Mouse (Mus musculus) cerebellum, adult 11 months (tissue): ENCODE measurements around the gene Gpr137c.

ENCODE experiments used
- DNase-seq: peaks from one replicate; pipeline ENCODE4 v3.0.0; 2022

The Gpr137c gene

DNA sequence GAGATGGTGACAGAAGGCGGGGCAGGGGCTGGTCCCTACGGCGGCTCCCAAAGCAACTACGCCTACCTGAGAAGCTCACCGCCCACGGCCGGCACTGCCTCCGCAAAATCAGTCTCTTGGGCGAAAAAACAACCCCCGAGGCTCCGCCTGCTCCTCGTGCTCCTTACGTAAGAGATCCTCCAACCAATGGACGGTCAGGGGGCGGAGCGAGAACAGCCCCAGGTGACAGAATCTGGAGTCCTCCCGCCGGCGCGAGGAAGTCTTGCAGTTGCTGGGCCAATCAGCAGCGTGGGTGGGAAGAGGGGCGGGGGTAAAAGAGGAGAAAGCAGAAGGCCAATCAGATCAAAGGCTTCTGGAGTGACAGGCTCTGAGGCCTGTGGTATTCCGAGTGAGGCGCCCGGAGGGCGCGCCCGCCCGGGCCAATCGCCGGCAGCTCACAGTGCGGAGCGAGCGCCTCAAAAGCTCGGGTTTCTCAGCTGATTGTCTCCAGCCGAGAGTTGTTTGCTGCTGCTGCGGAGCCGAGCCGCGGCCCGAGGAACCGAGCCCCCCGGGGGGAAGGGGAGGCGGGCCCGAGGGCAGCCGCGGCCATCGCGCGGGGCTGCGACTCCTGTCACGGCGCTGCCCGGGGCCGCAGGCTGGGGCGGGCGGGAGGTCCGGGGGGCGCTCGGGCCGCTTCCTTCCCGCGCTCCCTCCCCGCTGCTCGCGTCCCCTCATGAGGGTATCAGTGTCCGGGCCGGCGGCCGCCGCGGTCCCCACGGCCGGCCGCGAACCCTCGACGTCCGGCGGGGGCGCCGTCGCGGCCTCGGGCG, at the start of gene Gpr137c:
Gpr137c (plus strand) TSS at position 437 of the 809 bp plus-strand sequence.
- DNase-seq: peak; percentile 99

DNA sequence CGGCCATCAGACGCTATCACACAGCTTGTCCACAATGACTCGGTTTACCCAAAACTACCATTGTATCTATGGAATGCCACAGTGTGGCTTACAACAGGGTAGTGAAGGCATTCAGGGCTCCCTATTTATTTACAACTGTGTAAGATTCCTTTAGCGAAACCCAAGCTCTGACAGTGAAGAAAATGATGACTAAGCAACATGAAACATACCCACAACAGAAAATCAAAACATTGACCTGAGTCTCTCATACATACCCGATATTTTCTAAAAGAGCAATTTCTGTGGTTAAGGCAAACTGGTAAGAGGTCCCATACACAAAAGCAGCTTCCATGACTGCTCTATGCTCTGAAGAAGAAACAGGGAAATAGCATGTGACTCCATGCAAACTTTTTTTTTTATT, 47.3 kb upstream of the Gpr137c start:
- DNase-seq: no peak

- DNase-seq: no peak
These were observed 44.3 kb upstream of the Gpr137c start for GRCm38 (mm10) chr14:45175012-45175740.

DNA sequence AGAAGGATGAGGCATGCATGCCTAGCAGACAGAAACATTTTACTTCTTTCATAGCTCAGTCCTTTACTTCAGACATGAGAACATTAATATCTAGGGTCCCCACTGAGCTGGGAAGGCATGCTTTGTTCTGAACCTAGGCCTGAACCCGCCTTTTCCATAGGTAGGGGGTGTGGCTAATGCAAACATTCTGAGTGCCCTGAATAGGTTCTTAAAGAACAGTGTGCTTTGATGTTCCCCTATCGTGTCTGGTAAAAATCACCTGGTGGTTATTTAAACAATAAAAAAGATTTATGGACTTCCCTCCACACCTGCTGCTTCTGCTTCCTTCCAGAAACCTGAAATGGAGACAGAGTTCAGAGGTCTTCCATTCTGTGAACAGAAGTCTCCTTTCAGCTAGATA, 40.3 kb upstream of the Gpr137c start:
- DNase-seq: no peak

DNA sequence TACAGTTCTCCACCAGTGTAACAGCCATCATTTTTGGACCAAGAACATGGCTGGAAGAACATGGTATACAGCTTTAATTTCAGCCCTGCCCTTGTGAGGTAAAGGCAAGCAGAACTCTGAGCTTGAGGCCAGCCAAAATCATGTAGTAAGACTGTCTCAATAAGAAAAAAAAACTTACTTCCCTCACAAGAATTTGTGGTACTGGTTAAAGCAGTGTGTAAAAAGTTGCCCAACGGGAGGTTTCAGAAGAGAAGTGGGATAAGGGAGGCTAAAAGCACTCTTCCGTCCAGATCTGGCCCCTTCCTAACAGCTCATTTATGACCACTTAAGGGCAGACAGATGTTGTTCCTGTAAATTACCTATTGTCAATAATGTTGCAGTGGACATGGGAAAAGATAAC, 39.9 kb upstream of the Gpr137c start:
- no peak for DNase-seq

- no peak for DNase-seq
These were observed 37.9 kb upstream of the Gpr137c start for GRCm38 (mm10) chr14:45181611-45182010.

GRCm38 (mm10) chr14:45190999-45191398, 28.5 kb upstream of the Gpr137c start:
- DNase-seq: no peak

GRCm38 (mm10) chr14:45200607-45201006, 18.9 kb upstream of the Gpr137c start:
- no peak for DNase-seq

DNA sequence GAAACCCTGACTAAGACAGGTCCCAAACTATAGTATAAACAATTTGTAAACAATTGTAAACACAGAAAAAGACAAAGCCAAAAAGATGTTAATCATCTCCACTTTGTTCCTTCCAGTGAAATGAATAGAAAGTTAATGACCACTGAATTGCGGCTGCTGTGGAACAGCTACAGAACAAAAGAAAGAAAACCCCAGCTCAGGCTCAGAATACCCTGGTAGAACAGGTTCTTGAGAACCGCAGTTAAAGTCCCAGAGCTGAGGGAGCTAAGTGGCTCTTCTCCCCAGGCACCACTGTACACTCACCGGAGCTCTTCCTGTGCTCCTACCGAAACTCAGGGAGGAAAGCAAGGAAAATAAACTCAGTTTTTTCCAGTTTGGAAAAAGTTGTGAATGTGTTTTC, 8.8 kb upstream of the Gpr137c start:
- no peak for DNase-seq

DNA sequence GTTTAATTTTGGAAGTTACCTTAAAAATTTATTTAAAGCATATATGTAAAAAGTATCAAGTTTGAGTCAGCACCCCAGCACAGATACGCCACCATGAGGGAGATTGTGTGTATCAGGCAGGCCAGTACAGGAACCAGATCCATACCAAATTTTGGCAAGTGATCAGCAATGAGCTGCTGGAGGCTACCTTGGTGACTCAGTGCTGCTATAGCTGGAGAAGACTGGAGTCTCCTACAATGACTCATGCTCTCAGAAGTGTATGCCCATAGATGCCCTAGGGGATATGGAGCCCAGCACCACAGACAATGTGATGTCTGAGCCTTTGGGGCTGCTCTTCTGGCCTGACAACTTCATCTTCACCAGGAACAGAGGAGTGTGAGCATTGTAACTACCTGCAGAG, 8.1 kb upstream of the Gpr137c start:
- no peak for DNase-seq

DNA sequence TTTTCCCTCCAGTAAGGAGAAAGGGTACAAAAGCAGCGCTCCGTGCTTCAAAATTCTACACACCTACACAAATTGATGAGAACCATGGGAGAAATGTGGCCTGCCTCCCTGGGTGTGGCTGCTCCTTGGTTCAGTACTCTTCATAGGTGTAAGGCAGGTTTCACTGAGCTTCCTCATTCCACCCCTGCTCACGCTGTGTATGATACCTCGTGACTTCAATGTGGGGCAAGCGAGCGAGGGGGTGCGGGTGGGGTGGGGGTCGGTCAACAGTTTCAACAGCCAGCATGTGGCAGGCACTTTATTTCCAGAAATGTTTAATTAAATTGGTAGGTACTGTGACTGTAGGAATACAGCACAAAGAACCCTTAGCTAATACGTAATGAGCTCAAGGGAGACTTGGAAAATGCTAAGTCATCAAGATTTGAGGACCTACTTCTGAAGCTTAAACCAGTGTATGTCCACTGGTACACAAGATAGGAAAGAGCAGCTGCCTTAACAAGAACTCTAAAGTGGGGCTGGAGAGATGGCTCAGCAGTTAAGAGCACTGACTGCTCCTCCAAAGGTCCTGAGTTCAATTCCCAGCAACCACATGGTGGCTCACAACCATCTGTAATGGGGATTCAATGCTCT, 2.7 kb upstream of the Gpr137c start:
- DNase-seq: no peak

- peak; percentile 12 for DNase-seq
These were observed 1.8 kb upstream of the Gpr137c start for GRCm38 (mm10) chr14:45217693-45218092.

DNA sequence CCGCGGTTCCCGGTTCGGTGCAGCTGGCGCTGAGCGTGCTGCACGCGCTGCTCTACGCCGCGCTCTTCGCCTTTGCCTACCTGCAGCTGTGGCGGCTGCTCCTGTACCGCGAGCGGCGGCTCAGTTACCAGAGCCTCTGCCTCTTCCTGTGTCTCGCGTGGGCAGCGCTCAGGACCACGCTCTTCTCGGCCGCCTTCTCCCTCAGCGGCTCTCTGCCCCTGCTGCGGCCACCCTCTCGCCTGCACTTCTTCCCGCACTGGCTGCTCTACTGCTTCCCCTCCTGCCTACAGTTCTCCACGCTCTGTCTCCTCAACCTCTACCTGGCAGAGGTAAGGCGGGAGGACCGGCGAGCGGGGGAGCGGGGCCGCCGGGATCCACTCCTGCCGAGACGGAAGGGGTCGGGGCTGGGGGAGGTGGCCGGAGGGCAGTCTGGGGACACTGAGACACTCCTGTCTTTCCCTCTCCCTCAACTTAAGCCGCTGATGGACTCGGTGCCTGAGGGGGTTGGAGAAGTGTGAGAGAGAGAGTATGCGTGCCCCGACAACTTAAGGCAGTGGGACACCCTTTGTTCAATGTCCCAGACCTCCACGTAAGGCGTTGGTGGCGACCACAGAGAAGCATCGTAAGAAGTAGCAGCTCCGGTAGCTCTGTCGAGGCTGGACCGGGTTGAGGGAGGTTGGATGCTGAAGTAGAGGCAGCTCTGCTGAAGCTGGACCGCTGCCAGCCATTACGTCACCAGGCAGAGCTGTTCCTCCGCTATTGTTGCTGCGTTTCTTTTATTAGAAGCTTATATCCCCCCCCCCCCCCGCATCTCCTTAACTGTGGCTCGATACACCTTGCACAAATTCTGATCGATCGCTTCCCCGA, 806 bp downstream of the Gpr137c start, which contains the start of gene Txndc16:
Txndc16 (minus strand) TSS at position 239 of the 867 bp plus-strand sequence.
- peak; percentile 88 for DNase-seq

DNA sequence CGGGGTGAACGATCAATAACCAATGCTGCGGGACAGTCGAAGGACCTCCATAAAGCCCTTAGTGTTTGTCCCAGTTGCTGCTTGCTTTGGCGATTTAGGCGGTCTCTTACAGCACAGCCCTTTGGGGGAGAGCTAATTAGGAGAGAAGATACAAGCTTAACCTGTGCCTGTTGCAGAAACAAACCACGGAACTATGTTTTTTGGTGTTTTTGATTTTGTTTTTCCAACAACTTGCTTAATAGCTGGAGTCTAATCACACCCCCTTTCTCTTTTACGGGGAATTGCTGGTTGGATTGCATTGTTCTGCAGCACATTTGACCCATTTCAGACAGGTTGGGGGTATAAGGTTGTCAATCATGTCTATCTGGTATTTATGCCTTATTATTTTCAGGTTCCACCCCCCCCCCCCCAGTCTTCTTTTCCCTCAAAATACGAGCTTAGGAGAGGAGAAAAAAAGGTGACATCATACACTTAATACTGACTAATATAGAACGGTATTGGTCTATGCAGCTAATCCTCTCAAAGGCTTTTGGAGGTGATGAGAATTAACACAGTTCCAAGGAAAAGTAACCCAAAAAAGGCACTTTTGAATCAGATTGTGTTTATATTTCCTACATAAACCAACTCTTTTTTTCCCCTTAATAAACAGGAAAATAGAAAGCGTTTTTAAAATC, 1.6 kb downstream of the Gpr137c start:
- DNase-seq: no peak

GRCm38 (mm10) chr14:45239042-45239441, 19.5 kb downstream of the Gpr137c start:
- no peak for DNase-seq

DNA sequence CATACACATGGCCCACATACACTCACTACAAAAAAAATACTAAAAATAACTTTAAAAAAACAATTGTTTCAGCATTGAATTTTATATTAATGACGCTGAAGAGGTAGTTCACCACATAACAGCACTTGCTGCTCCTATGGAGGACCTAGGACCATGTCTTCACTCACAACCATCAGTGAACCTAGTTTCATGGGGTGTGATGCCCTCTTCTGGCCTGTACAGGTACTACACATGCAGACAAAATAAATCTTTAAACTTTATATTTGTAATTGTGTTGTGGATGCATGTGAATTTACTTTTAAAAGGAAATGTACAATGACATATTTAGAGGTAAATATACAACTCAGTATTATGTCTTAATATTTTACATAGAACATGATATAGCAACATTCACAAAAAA, 22.1 kb downstream of the Gpr137c start:
- DNase-seq: no peak

DNA sequence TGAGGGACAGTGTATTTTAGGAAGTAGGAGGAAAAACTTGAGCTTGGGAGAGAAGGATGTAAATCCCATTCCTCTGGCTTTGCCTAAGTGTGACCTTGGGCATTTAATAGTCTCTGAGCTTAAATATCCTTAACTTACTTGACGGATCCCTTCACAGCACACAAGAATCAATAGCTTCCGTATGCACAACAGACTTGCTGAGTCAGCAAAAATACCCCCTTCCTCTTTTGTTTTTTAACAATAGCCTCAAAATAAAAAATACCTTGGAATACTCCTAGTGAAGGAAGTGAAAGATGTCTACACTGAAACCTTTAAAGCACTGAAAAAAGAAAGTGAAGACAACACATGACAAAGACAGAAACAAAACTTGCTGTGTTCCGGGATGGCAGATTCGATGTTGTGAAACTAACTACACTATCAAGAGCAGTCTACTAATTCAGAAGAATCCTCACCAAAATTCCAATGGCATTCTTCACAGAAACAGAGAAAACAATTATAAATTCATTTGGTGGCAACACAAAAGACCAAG, 32.1 kb downstream of the Gpr137c start:
- DNase-seq: no peak

- no peak for DNase-seq
These were observed 44.5 kb downstream of the Gpr137c start for GRCm38 (mm10) chr14:45263831-45264592.

GRCm38 (mm10) chr14:45275816-45276215, 56.3 kb downstream of the Gpr137c start:
- no peak for DNase-seq

- no peak for DNase-seq
These were observed 62.5 kb downstream of the Gpr137c start for GRCm38 (mm10) chr14:45282066-45282465.

- no peak for DNase-seq
These were observed 72.1 kb downstream of the Gpr137c start for GRCm38 (mm10) chr14:45291608-45292007.
